10 mouse cellular contexts compared by ENCODE assay signal in genomic region chr13:41352352-41352751, GRCm38 (mm10).
DNase-seq lines count a peak whose midpoint lies in the region; ATAC-seq and TF ChIP-seq lines count a peak whose summit lies in the region.
"Had no signal": no experiment of that assay in that cellular context is flagged by ENCODE, and none has a peak within 500 bp of the region (broad histone marks: within the 10 kb centered on the region; RNA-seq: fewer than 3 reads in every experiment).

No protein-coding gene starts in this region.

- no peak overlapping the region for H3K9ac ChIP-seq in forebrain, postnatal 0 days
- H3K9ac ChIP-seq in stomach, embryonic 15.5 days: no peak overlapping the region
- no peak overlapping the region for H3K9ac ChIP-seq in liver, embryonic 12.5 days
- H3K9ac ChIP-seq: liver, embryonic 13.5 days had no signal

- H3K27me3 ChIP-seq in forebrain, postnatal 0 days (ENCODE audit: insufficient read depth, low read length): no peaks in the 10 kb centered on the region
- H3K27me3 ChIP-seq in stomach, embryonic 15.5 days (replicated peaks): no peaks in the 10 kb centered on the region
- H3K27me3 ChIP-seq in liver, embryonic 12.5 days (replicated peaks): peaks cover 8% of the 10 kb centered on the region; the same call in 1 of the 2 replicates

- WGBS in forebrain, postnatal 0 days: 4% methylated on average over 5 of the region's 5 CpGs
- WGBS in stomach, embryonic 15.5 days: 25% methylated on average over 5 of the region's 5 CpGs
- 55% methylated on average over 5 of the region's 5 CpGs for WGBS in liver, embryonic 12.5 days (ENCODE audit: insufficient replicate concordance)

- H3K36me3 ChIP-seq in forebrain, postnatal 0 days (ENCODE audit: insufficient read depth): no peaks in the 10 kb centered on the region
- H3K36me3 ChIP-seq in stomach, embryonic 15.5 days: no peaks in the 10 kb centered on the region
- H3K36me3 ChIP-seq in liver, embryonic 12.5 days: no peaks in the 10 kb centered on the region
- H3K36me3 ChIP-seq: liver, embryonic 13.5 days had no signal

- no peaks in the 10 kb centered on the region for H3K9me3 ChIP-seq in forebrain, postnatal 0 days (ENCODE audit: low read length)
- H3K9me3 ChIP-seq in stomach, embryonic 15.5 days: no peaks in the 10 kb centered on the region
- no peaks in the 10 kb centered on the region for H3K9me3 ChIP-seq in liver, embryonic 12.5 days (replicated peaks)
- H3K9me3 ChIP-seq: liver, embryonic 13.5 days had no signal

- peaks cover 29% of the 10 kb centered on the region for H3K4me1 ChIP-seq in forebrain, postnatal 0 days (ENCODE audit: insufficient read depth)
- peaks cover 8% of the 10 kb centered on the region; the same call in 1 of the 2 replicates for H3K4me1 ChIP-seq in stomach, embryonic 15.5 days
- no peaks in the 10 kb centered on the region for H3K4me1 ChIP-seq in liver, embryonic 12.5 days
- H3K4me1 ChIP-seq: liver, embryonic 13.5 days had no signal

- DNase-seq in lung, adult 18-20 months: peak; percentile 48 to 65
- DNase-seq in lung, postnatal 14 days: no peak
- peak; percentile 60 for DNase-seq in forebrain, postnatal 0 days
- peak; percentile 65 for DNase-seq in lung, postnatal 10 days
- DNase-seq in right cerebral cortex, postnatal 14 days: no peak
- no peak for DNase-seq in frontal cortex, postnatal 36 days (ENCODE audit: low spot score in 2 of 2)
- DNase-seq: cerebellum, adult 9-11 months; liver, embryonic 13.5 days had no signal

- no peak overlapping the region for H3K4me3 ChIP-seq in forebrain, postnatal 0 days (ENCODE audit: low read depth, low read length)
- no peak overlapping the region for H3K4me3 ChIP-seq in stomach, embryonic 15.5 days (replicated peaks)
- H3K4me3 ChIP-seq in liver, embryonic 12.5 days: no peak overlapping the region
- H3K4me3 ChIP-seq: liver, embryonic 13.5 days had no signal

- no peak for TF ChIP-seq CTCF in forebrain, postnatal 0 days (IDR thresholded peaks at IDR 0.05; ENCODE audit: low read depth)

- ATAC-seq in forebrain, postnatal 0 days: peak; percentile 70
- no peak for ATAC-seq in stomach, embryonic 15.5 days (ENCODE audit: insufficient read depth, low FRiP score, low read depth)
- no peak for ATAC-seq in liver, embryonic 12.5 days

- peak overlapping the region; percentile 52 for H3K27ac ChIP-seq in forebrain, postnatal 0 days (ENCODE audit: low read depth, low read length)
- H3K27ac ChIP-seq in stomach, embryonic 15.5 days: 0 out of 2 replicates have a peak overlapping the region, but pooled peaks have one; percentile 17
- H3K27ac ChIP-seq in liver, embryonic 12.5 days: no peak overlapping the region
- H3K27ac ChIP-seq: liver, embryonic 13.5 days had no signal

- H3K4me2 ChIP-seq in forebrain, postnatal 0 days (ENCODE audit: low read depth): peak overlapping the region; percentile 6; the same call in 1 of the 2 replicates
- H3K4me2 ChIP-seq in stomach, embryonic 15.5 days: no peak overlapping the region
- H3K4me2 ChIP-seq in liver, embryonic 12.5 days: no peak overlapping the region
- H3K4me2 ChIP-seq: liver, embryonic 13.5 days had no signal

Comparison
In these comparisons a context has a peak if more than half of its experiments do, and no peak if none do; other contexts are left out.
1. DNase-seq: peak in lung, adult 18-20 months (2 of 2), forebrain, postnatal 0 days (single experiment) and lung, postnatal 10 days (single experiment); none in lung, postnatal 14 days (single experiment), right cerebral cortex, postnatal 14 days (single experiment) and frontal cortex, postnatal 36 days (0 of 2).